Mouse (Mus musculus) hindbrain, embryonic 10.5 days (tissue): ENCODE measurements around the gene Ms4a10. TPM values are rescaled to one million over a fixed set of nuclear protein-coding genes. Genes with fewer than 3 reads are reported as not detected.

Source experiments
- polyA plus RNA-seq: library from polyadenylated mRNA; unstranded; fragments of >200 nt; fragmentation: Nextera tagmentation; extraction: Ambion mirVana; gene quantifications from 2 replicates; pipeline ENCODE4 v1.2.1, GENCODE M21; 2016

Gene Ms4a10
- polyA plus RNA-seq, 1 experiment from 2014 or later = not detected

Other genes with a start within 250 kb of the Ms4a10 start
- 0.14 and 0.18 TPM in 2 replicates for gene Cd5, start 235.7 kb downstream of the Ms4a10 start, polyA plus RNA-seq
- gene Cd6, start 144.6 kb downstream of the Ms4a10 start, polyA plus RNA-seq = not detected in 2 replicates
- 0.50 and 0.93 TPM in 2 replicates for gene Slc15a3, start 134.9 kb downstream of the Ms4a10 start, polyA plus RNA-seq
- 119 and 135 TPM in 2 replicates for gene Tmem132a, start 104.7 kb downstream of the Ms4a10 start, polyA plus RNA-seq
- 50.8 and 57.3 TPM in 2 replicates for gene Tmem109, start 92.7 kb downstream of the Ms4a10 start, polyA plus RNA-seq
- 35.9 and 43.5 TPM in 2 replicates for gene Prpf19, start 79.4 kb downstream of the Ms4a10 start, polyA plus RNA-seq
- 0.08 TPM in 1 of 2 replicates, not detected in the other for gene Zp1, start 54.0 kb downstream of the Ms4a10 start, polyA plus RNA-seq
- not detected in 2 replicates for gene Ptgdr2, start 37.5 kb downstream of the Ms4a10 start, polyA plus RNA-seq
- gene Ccdc86, start 25.4 kb downstream of the Ms4a10 start, polyA plus RNA-seq = 31.7 and 38.5 TPM in 2 replicates
- not detected in 2 replicates for gene Ms4a15, start 18.6 kb upstream of the Ms4a10 start, polyA plus RNA-seq
- not detected in 2 replicates for gene Ms4a18, start 43.4 kb upstream of the Ms4a10 start, polyA plus RNA-seq
- gene Ms4a8a, start 106.4 kb upstream of the Ms4a10 start, polyA plus RNA-seq = not detected in 2 replicates
- gene 1700017D01Rik, start 156.2 kb upstream of the Ms4a10 start, polyA plus RNA-seq = not detected in 2 replicates
- gene 1700025F22Rik, start 190.7 kb upstream of the Ms4a10 start, polyA plus RNA-seq = not detected in 2 replicates
- gene Ms4a13, start 222.1 kb upstream of the Ms4a10 start, polyA plus RNA-seq = not detected in 2 replicates